ENCODE assay signal across 7 mouse cellular contexts in genomic region chr2:26351358-26352290, GRCm38 (mm10). TPM values are rescaled to one million over a fixed set of nuclear protein-coding genes. Genes with fewer than 3 reads are reported as not detected.
DNase-seq lines count a peak whose midpoint lies in the region; ATAC-seq lines count a peak whose summit lies in the region.

Gene Dnlz (minus strand): TSS chr2:26352110.

- 3% methylated on average over 62 of the region's 62 CpGs for WGBS in embryonic facial prominence, embryonic 10.5 days
- 3% methylated on average over 62 of the region's 62 CpGs for whole genome bisulfite sequencing in limb, embryonic 10.5 days
- WGBS in midbrain, embryonic 13.5 days: 2% methylated on average over 62 of the region's 62 CpGs

- no peaks in the 10 kb centered on the region; the same call in 1 of the 2 replicates for H3K27me3 ChIP-seq in embryonic facial prominence, embryonic 10.5 days (replicated peaks; ENCODE audit: low read depth, poor library complexity, severe bottlenecking)
- H3K27me3 ChIP-seq in limb, embryonic 10.5 days (ENCODE audit: low read depth, poor library complexity, severe bottlenecking): no peaks in the 10 kb centered on the region
- H3K27me3 ChIP-seq in midbrain, embryonic 13.5 days: no peaks in the 10 kb centered on the region

- H3K4me2 ChIP-seq in midbrain, embryonic 13.5 days (replicated peaks): peak within 1 kb of the TSS; percentile 97

- peak within 1 kb of the TSS; percentile 92 for H3K4me3 ChIP-seq in embryonic facial prominence, embryonic 10.5 days
- peak within 1 kb of the TSS; percentile 82 for H3K4me3 ChIP-seq in limb, embryonic 10.5 days
- H3K4me3 ChIP-seq in midbrain, embryonic 13.5 days (replicated peaks): peak within 1 kb of the TSS; percentile 87

- peaks cover 50% of the 10 kb centered on the region for H3K4me1 ChIP-seq in embryonic facial prominence, embryonic 10.5 days
- peaks cover 33% of the 10 kb centered on the region for H3K4me1 ChIP-seq in limb, embryonic 10.5 days
- peaks cover 23% of the 10 kb centered on the region for H3K4me1 ChIP-seq in midbrain, embryonic 13.5 days (replicated peaks)

- DNase-seq in adrenal gland, postnatal 10 days: peak; percentile 96
- peak; percentile 94 for DNase-seq in embryonic facial prominence, embryonic 10.5 days (ENCODE audit: low spot score)
- DNase-seq in kidney, adult 11 months: peak; percentile 90
- DNase-seq in limb, embryonic 10.5 days (ENCODE audit: low spot score): peak; percentile 94
- peak; percentile 80 for DNase-seq in spleen, adult 12 weeks (ENCODE audit: low spot score)

- peak within 1 kb of the TSS; percentile 97 for H3K9ac ChIP-seq in midbrain, embryonic 13.5 days (replicated peaks)

- no peaks in the 10 kb centered on the region for H3K9me3 ChIP-seq in embryonic facial prominence, embryonic 10.5 days
- H3K9me3 ChIP-seq in limb, embryonic 10.5 days (replicated peaks): no peaks in the 10 kb centered on the region
- no peaks in the 10 kb centered on the region for H3K9me3 ChIP-seq in midbrain, embryonic 13.5 days

- peak; percentile 82 for ATAC-seq in granulocyte monocyte progenitor cell, adult 5-6 weeks (replicated peaks; ENCODE audit: poor library complexity, severe bottlenecking)
- ATAC-seq in midbrain, embryonic 13.5 days: peak; percentile 86

- H3K27ac ChIP-seq in embryonic facial prominence, embryonic 10.5 days (replicated peaks): peak within 1 kb of the TSS; percentile 98
- H3K27ac ChIP-seq in limb, embryonic 10.5 days: peak within 1 kb of the TSS; percentile 93
- H3K27ac ChIP-seq in midbrain, embryonic 13.5 days: peak within 1 kb of the TSS; percentile 84

- H3K36me3 ChIP-seq in embryonic facial prominence, embryonic 10.5 days (replicated peaks): peaks cover 42% of the 10 kb centered on the region
- H3K36me3 ChIP-seq in limb, embryonic 10.5 days: peaks cover 40% of the 10 kb centered on the region
- H3K36me3 ChIP-seq in midbrain, embryonic 13.5 days: peaks cover 52% of the 10 kb centered on the region

RNA-seq across cellular contexts. Expression of gene Dnlz, which starts in this region (rescaled TPM):
- 10 to 100 TPM; 18.5 to 20.2 TPM for total RNA-seq in adrenal gland, postnatal 10 days (2021)
- polyA plus RNA-seq in embryonic facial prominence, embryonic 10.5 days (2016; fragmentation: Nextera tagmentation; extraction: Ambion mirVana): 31.5 and 32.2 TPM in 2 replicates
- total RNA-seq in granulocyte monocyte progenitor cell, adult 5-6 weeks (2014; fragmentation: Nextera tagmentation): 9.5 and 10.4 TPM in 2 replicates
- total RNA-seq in granulocyte monocyte progenitor cell, adult 5-6 weeks (2017): 5.9 and 7.6 TPM in 2 replicates
- 33.9 and 36.8 TPM in 2 replicates for polyA plus RNA-seq in limb, embryonic 10.5 days (2016; fragmentation: Nextera tagmentation; extraction: Ambion mirVana)
- 28.1 and 30.6 TPM in 2 replicates for polyA plus RNA-seq in midbrain, embryonic 13.5 days (2015; fragmentation: Nextera tagmentation; extraction: Ambion mirVana)

Comparison
In these comparisons a context has a peak if more than half of its experiments do, and no peak if none do; other contexts are left out.
1. Peak in every context shown above with its lines: DNase-seq, ATAC-seq, H3K4me3 ChIP-seq and H3K27ac ChIP-seq.